Mouse (Mus musculus): ENCODE data around the gene Rusc2. TPM values are rescaled to one million over a fixed set of nuclear protein-coding genes. Genes with fewer than 3 reads are reported as not detected.

Rusc2 gene
- polyA plus RNA-seq, 1 experiment from 2014 or later: 8.0 TPM

DNA sequence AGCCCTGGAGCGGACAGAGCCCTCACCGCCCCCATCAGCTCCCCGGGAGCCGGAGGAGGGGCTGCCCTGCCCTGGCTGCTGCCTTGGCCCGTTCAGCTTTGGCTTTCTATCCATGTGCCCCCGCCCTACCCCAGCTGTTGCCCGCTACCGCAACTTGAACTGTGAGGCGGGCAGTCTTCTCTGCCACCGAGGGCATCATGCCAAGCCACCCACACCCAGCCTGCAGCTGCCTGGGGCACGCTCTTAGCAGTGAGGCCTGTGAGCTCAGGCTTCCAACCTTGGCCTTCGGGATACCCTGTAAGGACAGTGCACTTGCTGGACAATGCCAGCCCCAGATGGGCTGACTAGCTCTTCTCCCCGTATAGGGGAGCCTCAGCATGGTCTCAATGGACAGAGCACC lies 65.5 kb downstream of the Rusc2 start:
- no peak overlapping the region for H3K27ac ChIP-seq
- no peak overlapping the region for H3K4me3 ChIP-seq (replicated peaks)
- no peaks in the 10 kb centered on the region for H3K9me3 ChIP-seq
- no peak overlapping the region for H3K4me2 ChIP-seq
- no peak for ATAC-seq (ENCODE audit: insufficient number of reproducible peaks, insufficient read depth, low FRiP score, low TSS enrichment, low read depth)
- H3K9ac ChIP-seq (replicated peaks): no peak overlapping the region
- H3K27me3 ChIP-seq: peaks cover 4% of the 10 kb centered on the region
- peaks cover 10% of the 10 kb centered on the region for H3K4me1 ChIP-seq (replicated peaks)
- H3K36me3 ChIP-seq: peaks cover 39% of the 10 kb centered on the region
- WGBS: 89% methylated on average over 13 of the region's 13 CpGs

GRCm38 (mm10) chr4:43448554-43448953 lies 66.8 kb downstream of the Rusc2 start:
- no peak overlapping the region for H3K4me2 ChIP-seq
- 86% methylated on average over 3 of the region's 3 CpGs for WGBS
- H3K9me3 ChIP-seq: no peaks in the 10 kb centered on the region
- no peak overlapping the region for H3K9ac ChIP-seq (replicated peaks)
- H3K27ac ChIP-seq: no peak overlapping the region
- no peak for ATAC-seq (ENCODE audit: insufficient number of reproducible peaks, insufficient read depth, low FRiP score, low TSS enrichment, low read depth)
- H3K27me3 ChIP-seq: peaks cover 17% of the 10 kb centered on the region
- H3K4me1 ChIP-seq (replicated peaks): peaks cover 19% of the 10 kb centered on the region
- H3K36me3 ChIP-seq: peaks cover 39% of the 10 kb centered on the region
- no peak overlapping the region for H3K4me3 ChIP-seq (replicated peaks)

GRCm38 (mm10) chr4:43452315-43452714 lies 70.5 kb downstream of the Rusc2 start:
- WGBS: 53% methylated on average over 11 of the region's 11 CpGs
- ATAC-seq (ENCODE audit: insufficient number of reproducible peaks, insufficient read depth, low FRiP score, low TSS enrichment, low read depth): no peak

GRCm38 (mm10) chr4:43453413-43453812 lies 71.6 kb downstream of the Rusc2 start:
- Histone ChIP-seq H3K4me1 (replicated peaks) (peaks cover 23% of the 10 kb centered on the region; the same call in 1 of the 2 replicates), H3K4me3 (replicated peaks) (peak overlapping the region; percentile 30), H3K36me3 (peaks cover 3% of the 10 kb centered on the region), H3K9me3 (no peaks in the 10 kb centered on the region), H3K9ac (replicated peaks) (peak overlapping the region; percentile 45), H3K27me3 (peaks cover 43% of the 10 kb centered on the region), H3K4me2 (peak overlapping the region; percentile 55), H3K27ac (no peak overlapping the region)
- 1% methylated on average over 18 of the region's 18 CpGs for WGBS
- ATAC-seq (ENCODE audit: insufficient number of reproducible peaks, insufficient read depth, low FRiP score, low TSS enrichment, low read depth): no peak

More at GRCm38 (mm10) chr4:43452315-43452714, 70.5 kb downstream of the Rusc2 start:
- Histone ChIP-seq H3K4me3 (replicated peaks) (no peak overlapping the region), H3K9me3 (no peaks in the 10 kb centered on the region), H3K27ac (no peak overlapping the region), H3K36me3 (peaks cover 14% of the 10 kb centered on the region), H3K4me2 (no peak overlapping the region), H3K4me1 (replicated peaks) (peaks cover 23% of the 10 kb centered on the region; the same call in 1 of the 2 replicates), H3K27me3 (peaks cover 43% of the 10 kb centered on the region), H3K9ac (replicated peaks) (no peak overlapping the region)

DNA sequence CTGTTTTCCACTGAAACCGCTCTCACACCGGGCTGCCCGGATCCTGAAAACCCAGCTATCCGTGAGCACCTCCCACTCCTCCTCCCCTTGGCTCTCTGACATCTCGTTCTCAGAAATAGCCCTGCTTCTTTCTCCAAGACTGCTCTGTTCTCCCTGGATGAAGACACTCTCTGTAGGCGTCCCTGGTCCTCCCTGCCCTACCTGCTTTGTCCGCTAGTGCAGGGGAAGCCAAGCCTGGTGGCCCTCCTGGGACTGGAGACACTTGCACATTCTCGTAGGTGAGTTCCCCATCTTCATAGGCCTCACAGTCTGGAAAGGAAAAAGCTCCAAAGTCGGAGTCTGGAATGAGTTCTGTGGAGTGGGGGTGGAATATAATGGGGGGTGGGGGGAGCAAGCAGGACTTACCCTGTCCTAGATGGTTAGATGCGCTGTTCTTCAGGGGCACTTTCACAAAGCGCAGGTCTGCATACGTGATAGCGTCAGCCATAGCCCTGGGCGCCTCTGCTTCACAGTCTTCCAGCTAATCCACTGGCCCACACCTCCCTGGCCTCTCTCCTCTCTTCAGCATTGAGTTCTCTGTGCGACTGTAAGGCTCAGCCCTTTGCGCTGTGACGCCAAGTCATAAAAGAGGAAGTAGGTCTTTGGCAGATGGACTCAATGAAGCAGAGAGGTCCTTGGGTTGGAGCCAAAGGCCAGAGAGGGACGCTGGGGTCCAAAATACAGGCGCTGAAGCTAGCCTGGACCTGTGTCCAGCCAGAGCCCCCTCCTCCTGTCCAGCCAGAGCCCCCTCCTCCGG lies 72.5 kb downstream of the Rusc2 start, which contains the start of gene Cd72:
Gene Cd72 (minus strand): TSS at position 588 of the 796 bp plus-strand sequence.
- Histone ChIP-seq H3K4me2 (peak within 1 kb of the TSS; percentile 55), H3K9me3 (no peaks in the 10 kb centered on the region), H3K36me3 (no peaks in the 10 kb centered on the region), H3K27ac (no peak within 1 kb of the TSS), H3K4me3 (replicated peaks) (peak within 1 kb of the TSS; percentile 30), H3K27me3 (peaks cover 43% of the 10 kb centered on the region), H3K4me1 (replicated peaks) (peaks cover 23% of the 10 kb centered on the region; the same call in 1 of the 2 replicates), H3K9ac (replicated peaks) (peak within 1 kb of the TSS; percentile 45)
- ATAC-seq (ENCODE audit: insufficient number of reproducible peaks, insufficient read depth, low FRiP score, low TSS enrichment, low read depth): no peak
- WGBS: 28% methylated on average over 20 of the region's 20 CpGs

DNA sequence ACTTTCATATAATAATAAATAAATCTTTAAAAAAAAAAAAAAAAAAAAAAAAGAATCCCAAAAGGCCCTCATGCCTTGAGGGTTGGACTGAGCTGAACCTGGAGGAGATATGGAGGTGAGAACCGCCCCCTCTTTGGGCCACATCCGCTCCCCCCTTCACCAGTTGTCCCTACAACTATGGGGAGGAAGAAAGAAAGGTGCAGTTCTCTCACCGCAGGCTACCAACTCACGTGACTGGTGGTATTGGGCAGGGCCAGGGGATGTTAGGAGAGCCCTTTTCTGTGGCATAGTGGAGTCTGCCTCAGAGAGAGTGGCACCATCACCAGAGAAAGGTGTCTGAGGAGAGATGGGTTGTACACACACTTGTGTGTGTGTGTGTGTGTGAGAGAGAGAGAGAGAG lies 74.7 kb downstream of the Rusc2 start:
- no peak overlapping the region for H3K9ac ChIP-seq (replicated peaks)
- peaks cover 23% of the 10 kb centered on the region; the same call in 1 of the 2 replicates for H3K4me1 ChIP-seq (replicated peaks)
- no peak overlapping the region for H3K4me3 ChIP-seq (replicated peaks)
- WGBS: 30% methylated on average over 4 of the region's 4 CpGs
- H3K4me2 ChIP-seq: no peak overlapping the region
- no peak for ATAC-seq (ENCODE audit: insufficient number of reproducible peaks, insufficient read depth, low FRiP score, low TSS enrichment, low read depth)
- H3K36me3 ChIP-seq: no peaks in the 10 kb centered on the region
- peaks cover 43% of the 10 kb centered on the region for H3K27me3 ChIP-seq
- no peaks in the 10 kb centered on the region for H3K9me3 ChIP-seq
- H3K27ac ChIP-seq: no peak overlapping the region

- no peak overlapping the region for H3K4me2 ChIP-seq
- no peak overlapping the region for H3K9ac ChIP-seq (replicated peaks)
- H3K27ac ChIP-seq: no peak overlapping the region
- 25% methylated on average over 8 of the region's 8 CpGs for WGBS
- peaks cover 23% of the 10 kb centered on the region; the same call in 1 of the 2 replicates for H3K4me1 ChIP-seq (replicated peaks)
- no peak overlapping the region for H3K4me3 ChIP-seq (replicated peaks)
- ATAC-seq (ENCODE audit: insufficient number of reproducible peaks, insufficient read depth, low FRiP score, low TSS enrichment, low read depth): no peak
- H3K9me3 ChIP-seq: no peaks in the 10 kb centered on the region
- peaks cover 40% of the 10 kb centered on the region for H3K27me3 ChIP-seq
- H3K36me3 ChIP-seq: no peaks in the 10 kb centered on the region
Observed at GRCm38 (mm10) chr4:43457124-43457523, 75.3 kb downstream of the Rusc2 start.

DNA sequence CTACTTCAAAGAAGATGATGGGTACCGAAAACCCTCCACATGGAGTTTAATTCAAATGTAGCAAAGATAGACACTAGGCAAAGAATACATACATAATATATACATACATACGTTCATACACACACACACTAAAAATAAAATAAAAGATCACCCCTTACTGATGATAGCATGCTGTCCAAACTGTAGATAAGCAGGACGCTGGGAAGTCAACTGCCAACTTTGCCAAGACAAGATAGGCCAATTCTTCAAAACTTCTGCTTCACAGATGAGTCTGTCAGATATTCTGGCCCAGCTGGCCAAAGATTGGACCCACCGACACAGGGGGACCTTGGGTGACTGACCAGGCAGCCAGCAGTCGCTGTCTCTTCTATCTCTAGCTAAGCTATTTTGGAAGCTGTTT lies 81.3 kb downstream of the Rusc2 start:
- 89% methylated on average over 5 of the region's 5 CpGs for WGBS

DNA sequence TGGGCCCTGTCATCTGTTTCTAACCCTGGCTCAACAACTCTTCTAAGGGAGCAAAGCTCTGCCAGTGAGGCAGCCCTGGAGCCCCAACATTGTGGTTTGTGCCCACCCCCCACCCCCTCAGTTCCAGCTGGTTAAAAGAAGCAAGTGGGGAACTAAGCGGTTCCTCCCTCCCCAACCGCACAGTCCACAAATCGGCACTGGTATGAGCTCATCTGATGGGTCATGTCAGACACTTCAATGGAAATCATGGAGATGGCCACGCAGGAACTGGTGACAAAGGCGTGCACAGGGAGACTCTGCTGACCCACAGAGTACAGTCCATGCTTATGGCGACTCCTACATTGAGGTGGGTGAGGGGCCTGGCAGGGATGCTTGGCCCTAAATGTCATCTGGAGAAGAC lies 84.2 kb downstream of the Rusc2 start:
- H3K9me3 ChIP-seq: no peaks in the 10 kb centered on the region
- no peaks in the 10 kb centered on the region for H3K36me3 ChIP-seq
- H3K4me1 ChIP-seq (replicated peaks): no peaks in the 10 kb centered on the region
- 89% methylated on average over 6 of the region's 6 CpGs for WGBS
- no peak overlapping the region for H3K27ac ChIP-seq
- H3K9ac ChIP-seq (replicated peaks): no peak overlapping the region
- H3K27me3 ChIP-seq: no peaks in the 10 kb centered on the region; the same call in 1 of the 2 replicates
- H3K4me3 ChIP-seq (replicated peaks): no peak overlapping the region
- no peak for ATAC-seq (ENCODE audit: insufficient number of reproducible peaks, insufficient read depth, low FRiP score, low TSS enrichment, low read depth)
- H3K4me2 ChIP-seq: no peak overlapping the region

More for the DNA sequence above, 81.3 kb downstream of the Rusc2 start:
- Histone ChIP-seq H3K9ac (replicated peaks) (no peak overlapping the region), H3K4me1 (replicated peaks) (no peaks in the 10 kb centered on the region), H3K4me3 (replicated peaks) (no peak overlapping the region), H3K4me2 (no peak overlapping the region), H3K36me3 (no peaks in the 10 kb centered on the region), H3K27me3 (no peaks in the 10 kb centered on the region; the same call in 1 of the 2 replicates), H3K27ac (no peak overlapping the region), H3K9me3 (no peaks in the 10 kb centered on the region)
- no peak for ATAC-seq (ENCODE audit: insufficient number of reproducible peaks, insufficient read depth, low FRiP score, low TSS enrichment, low read depth)

- Histone ChIP-seq H3K9ac (replicated peaks) (no peak overlapping the region), H3K4me3 (replicated peaks) (no peak overlapping the region), H3K36me3 (no peaks in the 10 kb centered on the region), H3K4me2 (no peak overlapping the region), H3K27ac (no peak overlapping the region), H3K27me3 (no peaks in the 10 kb centered on the region; the same call in 1 of the 2 replicates), H3K9me3 (no peaks in the 10 kb centered on the region), H3K4me1 (replicated peaks) (no peaks in the 10 kb centered on the region)
- ATAC-seq (ENCODE audit: insufficient number of reproducible peaks, insufficient read depth, low FRiP score, low TSS enrichment, low read depth): no peak
- 88% methylated on average over 7 of the region's 7 CpGs for WGBS
Observed at GRCm38 (mm10) chr4:43466872-43467271, 85.1 kb downstream of the Rusc2 start.

- ATAC-seq (ENCODE audit: insufficient number of reproducible peaks, insufficient read depth, low FRiP score, low TSS enrichment, low read depth): no peak
- Histone ChIP-seq H3K27me3 (no peaks in the 10 kb centered on the region), H3K36me3 (no peaks in the 10 kb centered on the region), H3K27ac (no peak overlapping the region), H3K9ac (replicated peaks) (no peak overlapping the region), H3K9me3 (no peaks in the 10 kb centered on the region), H3K4me2 (no peak overlapping the region), H3K4me1 (replicated peaks) (no peaks in the 10 kb centered on the region), H3K4me3 (replicated peaks) (no peak overlapping the region)
- 91% methylated on average over 10 of the region's 10 CpGs for WGBS
Observed at GRCm38 (mm10) chr4:43470301-43470700, 88.5 kb downstream of the Rusc2 start.
